Comparison of ENCODE assay signal across 8 mouse cellular contexts in the genomic region with DNA sequence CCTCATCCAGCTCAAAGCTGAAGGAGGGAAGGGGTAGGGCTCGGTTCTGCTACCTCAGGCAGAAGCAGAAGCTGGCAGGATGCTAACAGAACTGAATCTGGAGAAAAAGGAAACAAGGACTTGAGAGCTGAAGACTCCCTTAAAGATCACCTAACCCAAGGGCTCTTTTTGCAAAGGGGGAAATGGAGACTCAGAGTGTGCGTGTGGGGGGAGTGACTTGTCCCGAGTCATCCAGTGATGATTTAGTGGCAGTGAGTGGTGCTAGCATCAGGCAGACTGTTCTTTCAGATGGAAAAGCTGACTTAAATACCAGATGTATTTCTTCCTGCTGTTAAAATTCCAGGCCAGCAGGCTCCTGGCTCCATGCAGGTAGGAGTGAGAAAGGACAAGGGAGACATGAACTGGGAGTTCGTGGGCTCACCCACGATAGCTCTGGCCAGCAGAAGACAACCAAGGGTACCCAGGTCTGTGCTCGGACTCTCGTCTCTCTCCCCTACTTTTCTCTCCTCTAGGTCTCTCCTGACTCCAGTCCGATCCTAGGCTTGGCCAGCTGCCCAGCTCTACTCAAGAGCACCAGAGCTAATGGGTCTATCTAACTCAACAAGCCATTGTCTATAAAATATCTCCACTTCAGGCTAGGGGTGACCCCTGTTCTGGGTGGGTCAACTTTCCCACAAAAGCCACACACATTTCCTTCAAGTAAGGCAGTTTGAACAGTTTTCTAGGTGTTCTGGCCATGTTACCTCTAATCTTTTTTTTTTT. TPM values are rescaled to one million over a fixed set of nuclear protein-coding genes. Genes with fewer than 3 reads are reported as not detected.
DNase-seq lines count a peak whose midpoint lies in the region; ATAC-seq and TF ChIP-seq lines count a peak whose summit lies in the region.

No protein-coding gene starts in this region.

- H3K4me2 ChIP-seq in kidney, embryonic 14.5 days (replicated peaks; ENCODE audit: low read depth, low read length) = no peak overlapping the region
- H3K4me2 ChIP-seq in limb, embryonic 14.5 days (replicated peaks; ENCODE audit: low read depth, low read length, severe bottlenecking) = peak overlapping the region; percentile 28

- peak; percentile 7 for DNase-seq in kidney, adult 2 months
- no peak for DNase-seq in ES-E14 (ENCODE audit: low read depth, low spot score)
- peak; percentile 7 for DNase-seq in embryo, embryonic 11.5 days (ENCODE audit: low read depth, low spot score)
- DNase-seq in limb, embryonic 14.5 days (ENCODE audit: low spot score) = peak; percentile 53
- DNase-seq in ovary, adult 18-20 months (ENCODE audit: low spot score) = no peak
- DNase-seq in midbrain, embryonic 10.5 days (ENCODE audit: low spot score) = no peak
- DNase-seq in forebrain, embryonic 10.5 days (ENCODE audit: extremely low spot score, low spot score) = no peak

- 37% methylated on average over 8 of the region's 8 CpGs for WGBS in kidney, adult 2 months
- 52% methylated on average over 8 of the region's 8 CpGs for WGBS in kidney, embryonic 14.5 days
- 31% methylated on average over 8 of the region's 8 CpGs for WGBS in limb, embryonic 14.5 days
- 82% methylated on average over 8 of the region's 8 CpGs for WGBS in midbrain, embryonic 10.5 days
- 89% methylated on average over 8 of the region's 8 CpGs for WGBS in forebrain, embryonic 10.5 days

- TF ChIP-seq CTCF in kidney, adult 2 months (conservative IDR thresholded peaks at IDR 0.05; ENCODE audit: insufficient read depth, insufficient read length, low read depth, low read length) = no peak

- in situ Hi-C loops in ES-E14 (cut with MboI; ENCODE audit: low sequenced_read_pairs in 2 of 2, unreplicated experiment in 2 of 2) = no loop called here

- no peak for TF ChIP-seq POLR2A in kidney, adult 2 months (IDR thresholded peaks at IDR 0.05; ENCODE audit: low read depth, low read length)
- TF ChIP-seq POLR2A in limb, embryonic 14.5 days (IDR thresholded peaks at IDR 0.05; ENCODE audit: borderline replicate concordance, extremely low read depth, insufficient read depth, insufficient read length) = no peak

- no peaks in the 10 kb centered on the region for H3K27me3 ChIP-seq in kidney, adult 2 months (replicated peaks; ENCODE audit: control insufficient read depth, insufficient read depth, low read length)
- no peaks in the 10 kb centered on the region for H3K27me3 ChIP-seq in kidney, embryonic 14.5 days (ENCODE audit: control insufficient read depth, insufficient read depth, low read length)
- H3K27me3 ChIP-seq in limb, embryonic 14.5 days (ENCODE audit: control insufficient read depth, insufficient read depth, low read length) = no peaks in the 10 kb centered on the region
- H3K27me3 ChIP-seq in midbrain, embryonic 10.5 days (ENCODE audit: low read depth, poor library complexity, severe bottlenecking) = no peaks in the 10 kb centered on the region
- no peaks in the 10 kb centered on the region for H3K27me3 ChIP-seq in forebrain, embryonic 10.5 days (ENCODE audit: poor library complexity, severe bottlenecking)

- H3K36me3 ChIP-seq in kidney, adult 2 months (ENCODE audit: control insufficient read depth, insufficient read depth, low read length) = no peaks in the 10 kb centered on the region
- H3K36me3 ChIP-seq in kidney, embryonic 14.5 days (ENCODE audit: control insufficient read depth, insufficient read depth, low read length) = no peaks in the 10 kb centered on the region
- no peaks in the 10 kb centered on the region for H3K36me3 ChIP-seq in ES-E14 (ENCODE audit: control insufficient read depth, insufficient read depth, low read length, poor library complexity, severe bottlenecking)
- no peaks in the 10 kb centered on the region for H3K36me3 ChIP-seq in limb, embryonic 14.5 days (ENCODE audit: control insufficient read depth, insufficient read depth, low read length)
- no peaks in the 10 kb centered on the region for H3K36me3 ChIP-seq in midbrain, embryonic 10.5 days
- no peaks in the 10 kb centered on the region for H3K36me3 ChIP-seq in forebrain, embryonic 10.5 days (replicated peaks)

- ATAC-seq in kidney, embryonic 14.5 days (ENCODE audit: low FRiP score, low TSS enrichment) = no peak
- ATAC-seq in limb, embryonic 14.5 days (ENCODE audit: low FRiP score, low read depth) = peak; percentile 76; the same call in 1 of the 2 replicates

- H3K4me1 ChIP-seq in kidney, adult 2 months (ENCODE audit: control insufficient read depth, insufficient read depth, low read length) = no peaks in the 10 kb centered on the region
- 0 out of 2 replicates have a peak, but pooled peaks cover 5% of the 10 kb centered on the region for H3K4me1 ChIP-seq in kidney, embryonic 14.5 days (ENCODE audit: control insufficient read depth, insufficient read depth, low read length)
- H3K4me1 ChIP-seq in ES-E14 (ENCODE audit: control insufficient read depth in 2 of 2, insufficient read depth in 2 of 2, low read length in 2 of 2, poor library complexity in 1 of 2) = no peaks in the 10 kb centered on the region; a peak in 1 of 4 replicates
- H3K4me1 ChIP-seq in limb, embryonic 14.5 days (ENCODE audit: control insufficient read depth, insufficient read depth, low read length) = peaks cover 18% of the 10 kb centered on the region
- peaks cover 5% of the 10 kb centered on the region; the same call in 1 of the 2 replicates for H3K4me1 ChIP-seq in midbrain, embryonic 10.5 days
- H3K4me1 ChIP-seq in forebrain, embryonic 10.5 days = peaks cover 7% of the 10 kb centered on the region; the same call in 1 of the 2 replicates

- no peak overlapping the region for H3K4me3 ChIP-seq in kidney, adult 2 months (ENCODE audit: insufficient read depth, low read depth, low read length)
- H3K4me3 ChIP-seq in kidney, embryonic 14.5 days (ENCODE audit: low read length) = no peak overlapping the region
- H3K4me3 ChIP-seq in ES-E14 (ENCODE audit: insufficient read depth in 1 of 2, low read depth in 1 of 2, low read length in 2 of 2, poor library complexity in 1 of 2, severe bottlenecking in 1 of 2) = no peak overlapping the region
- peak overlapping the region; percentile 4; the same call in 1 of the 2 replicates for H3K4me3 ChIP-seq in limb, embryonic 14.5 days (replicated peaks; ENCODE audit: low read length)
- no peak overlapping the region for H3K4me3 ChIP-seq in midbrain, embryonic 10.5 days
- H3K4me3 ChIP-seq in forebrain, embryonic 10.5 days = no peak overlapping the region

- H3K9ac ChIP-seq in kidney, embryonic 14.5 days (ENCODE audit: low read depth, low read length) = no peak overlapping the region
- no peak overlapping the region for H3K9ac ChIP-seq in ES-E14 (ENCODE audit: insufficient read depth, low read depth, low read length, poor library complexity, severe bottlenecking)
- H3K9ac ChIP-seq in limb, embryonic 14.5 days (ENCODE audit: low read depth, low read length, severe bottlenecking) = no peak overlapping the region

- H3K9me3 ChIP-seq in kidney, embryonic 14.5 days (ENCODE audit: control insufficient read depth, low read length) = no peaks in the 10 kb centered on the region
- no peaks in the 10 kb centered on the region for H3K9me3 ChIP-seq in ES-E14 (ENCODE audit: control insufficient read depth, insufficient read depth, low read depth, low read length)
- no peaks in the 10 kb centered on the region for H3K9me3 ChIP-seq in limb, embryonic 14.5 days (ENCODE audit: control insufficient read depth, low read length)
- no peaks in the 10 kb centered on the region for H3K9me3 ChIP-seq in midbrain, embryonic 10.5 days (replicated peaks)
- no peaks in the 10 kb centered on the region for H3K9me3 ChIP-seq in forebrain, embryonic 10.5 days

- no peak overlapping the region for H3K27ac ChIP-seq in kidney, adult 2 months (ENCODE audit: insufficient read depth, low read depth, low read length)
- H3K27ac ChIP-seq in kidney, embryonic 14.5 days (ENCODE audit: low read depth, low read length) = no peak overlapping the region
- H3K27ac ChIP-seq in ES-E14 (ENCODE audit: insufficient read depth, low read depth, low read length, poor library complexity, severe bottlenecking) = no peak overlapping the region
- peak overlapping the region; percentile 87 for H3K27ac ChIP-seq in limb, embryonic 14.5 days (replicated peaks; ENCODE audit: low read depth, low read length)
- H3K27ac ChIP-seq in midbrain, embryonic 10.5 days (replicated peaks) = no peak overlapping the region
- H3K27ac ChIP-seq in forebrain, embryonic 10.5 days = no peak overlapping the region

TF ChIP-seq in ES-E14, 5 proteins besides CTCF, POLR2A, EP300 and RAD21:
- peak; percentile 43; the same call in 1 of the 2 replicates for TF ChIP-seq HCFC1 (IDR thresholded peaks at IDR 0.05; ENCODE audit: borderline replicate concordance, insufficient read depth, low read length)
- TF ChIP-seq CHD2 (IDR thresholded peaks at IDR 0.05; ENCODE audit: low read depth, low read length) = no peak

RNA-seq across cellular contexts. Expression of a gene that starts 8.5 kb away (rescaled TPM):
- 5.3 and 5.7 TPM in 2 replicates for polyA plus RNA-seq in kidney, adult 2 months (2012; rRNA removed)
- polyA plus RNA-seq in kidney, embryonic 14.5 days (2014; fragmentation: Nextera tagmentation; extraction: Ambion mirVana) = 19.3 and 27.9 TPM in 2 replicates
- 6.4 TPM in 2 replicates for total RNA-seq in ES-E14 (2012; rRNA removed)
- polyA plus RNA-seq in limb, embryonic 14.5 days (2012; rRNA removed) = 44.0 and 47.9 TPM in 2 replicates
- 51.5 and 61.1 TPM in 2 replicates for polyA plus RNA-seq in limb, embryonic 14.5 days (2014; fragmentation: Nextera tagmentation; extraction: Ambion mirVana)
- polyA plus RNA-seq in midbrain, embryonic 10.5 days (2016; fragmentation: Nextera tagmentation; extraction: Ambion mirVana) = 32.3 and 39.8 TPM in 2 replicates
- polyA plus RNA-seq in forebrain, embryonic 10.5 days (2016; fragmentation: Nextera tagmentation; extraction: Ambion mirVana) = 33.6 and 34.5 TPM in 2 replicates

Comparison
In these comparisons a context has a peak if more than half of its experiments do, and no peak if none do; other contexts are left out.
1. DNase-seq: peak in kidney, adult 2 months (single experiment), embryo, embryonic 11.5 days (single experiment) and limb, embryonic 14.5 days (single experiment); none in ES-E14 (single experiment), ovary, adult 18-20 months (single experiment), midbrain, embryonic 10.5 days (single experiment) and forebrain, embryonic 10.5 days (single experiment).